Mouse (Mus musculus) limb, embryonic 14.5 days (tissue): ENCODE data around the gene Rad21l. TPM values are rescaled to one million over a fixed set of nuclear protein-coding genes. Genes with fewer than 3 reads are reported as not detected.

Experiments
- ATAC-seq: fragments of 200-750 bp; cut with Nextera tagmentation; 2 replicates; pipeline ENCODE4 v1.8.0; 2017; ENCODE audit warnings: low read depth, moderate number of reproducible peaks, moderate TSS enrichment; ENCODE audit not compliant: low FRiP score
- DNase-seq: peaks from one replicate; pipeline ENCODE4 v3.0.0-alpha.2; 2015; ENCODE audit warnings: low spot score
- H3K27ac ChIP-seq: fragments of 300-500 bp; sonication (generic); replicated peaks from 2 replicates; pipeline ENCODE4 v1.5.1; 2014; ENCODE audit warnings: low read depth, mild to moderate bottlenecking, low read length, moderate library complexity, mixed read lengths
- H3K27me3 ChIP-seq: fragments of 300-500 bp; sonication (generic); 2 replicates; pipeline ENCODE4 v1.6.1; 2014; ENCODE audit warnings: low read length, mixed read lengths; ENCODE audit not compliant: control insufficient read depth, insufficient read depth
- H3K36me3 ChIP-seq: fragments of 300-500 bp; sonication (generic); 2 replicates; pipeline ENCODE4 v1.6.1; 2014; ENCODE audit warnings: mild to moderate bottlenecking, low read length, moderate library complexity, mixed read lengths; ENCODE audit not compliant: control insufficient read depth, insufficient read depth
- H3K4me1 ChIP-seq: fragments of 300-500 bp; sonication (generic); 2 replicates; pipeline ENCODE4 v1.6.1; 2014; ENCODE audit warnings: antibody characterized with exemption, low read length, mixed read lengths; ENCODE audit not compliant: control insufficient read depth, insufficient read depth
- H3K4me2 ChIP-seq: fragments of 300-500 bp; sonication (generic); replicated peaks from 2 replicates; pipeline ENCODE4 v1.6.1; 2014; ENCODE audit warnings: low read depth, mild to moderate bottlenecking, low read length, moderate library complexity; ENCODE audit not compliant: severe bottlenecking
- H3K4me3 ChIP-seq: fragments of 300-500 bp; sonication (generic); replicated peaks from 2 replicates; pipeline ENCODE4 v1.5.1; 2014; ENCODE audit warnings: low read length
- H3K9ac ChIP-seq: fragments of 300-500 bp; sonication (generic); 2 replicates; pipeline ENCODE4 v1.6.1; 2014; ENCODE audit warnings: mild to moderate bottlenecking, low read depth, low read length, moderate library complexity; ENCODE audit not compliant: severe bottlenecking
- H3K9me3 ChIP-seq: fragments of 300-500 bp; sonication (generic); 2 replicates; pipeline ENCODE4 v1.6.1; 2016; ENCODE audit warnings: low read length; ENCODE audit not compliant: control insufficient read depth
- POLR2A ChIP-seq: fragments of 200-500 bp; IDR thresholded peaks from 2 replicates; pipeline ENCODE4 v1.8.0; 2012; ENCODE audit warnings: inconsistent platforms, mild to moderate bottlenecking, moderate library complexity, borderline replicate concordance; ENCODE audit not compliant: insufficient read depth, insufficient read length; ENCODE audit errors: extremely low read depth
- WGBS: fragments of 180-500 bp; shearing (Covaris S2); extraction: QIAGEN DNeasy Blood & Tissue Kit; methylation state at CpG from one replicate; pipeline ENCODE4 v1.1.7; 2014; 5-methylcytosine and 5-hydroxymethylcytosine counted together
- polyA plus RNA-seq, 2 experiments: library from polyadenylated mRNA; depleted of rRNA in 1 of 2; stranded (reverse) in 1 of 2; unstranded in 1 of 2; fragments of >200 nt; fragmentation: Nextera tagmentation in 1 of 2; extraction: Ambion mirVana in 1 of 2; gene quantifications; 2 replicates each; pipeline versions ENCODE4 v1.2.1 to v1.2.3; 2012 to 2014

The Rad21l gene
- polyA plus RNA-seq, 2 experiments = not detected

DNA sequence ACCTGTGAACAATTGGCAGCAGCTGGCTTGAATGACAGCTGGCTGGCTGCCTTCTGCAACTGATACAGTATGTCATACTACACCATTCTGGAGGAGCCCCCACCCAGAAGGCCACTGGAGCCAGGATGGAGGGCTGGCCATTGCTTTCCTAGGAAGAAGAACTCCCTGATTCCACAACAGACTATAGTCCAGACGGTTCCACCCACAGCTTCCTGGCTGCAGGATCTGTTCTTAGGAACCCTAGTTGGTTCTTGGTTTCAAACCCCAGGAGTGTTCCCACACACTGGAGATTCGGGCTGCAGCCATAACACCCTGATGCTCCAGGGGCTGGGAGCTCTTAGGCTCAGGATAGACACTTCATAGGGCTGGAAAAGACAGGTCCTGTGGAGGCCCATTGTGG is 70.3 kb downstream of the Rad21l start:
- Histone ChIP-seq H3K36me3 (no peaks in the 10 kb centered on the region), H3K4me1 (0 out of 2 replicates have a peak, but pooled peaks cover under 1% of the 10 kb centered on the region), H3K9ac (no peak overlapping the region), H3K27ac (no peak overlapping the region), H3K9me3 (no peaks in the 10 kb centered on the region), H3K27me3 (no peaks in the 10 kb centered on the region), H3K4me3 (no peak overlapping the region), H3K4me2 (no peak overlapping the region)
- DNase-seq (no peak), ATAC-seq (no peak)
- 71% methylated on average over 2 of the region's 2 CpGs for WGBS
- TF ChIP-seq POLR2A = no peak

Other genes starting within 250 kb of the Rad21l start
- gene 4921509C19Rik, start 192.4 kb downstream of the Rad21l start, polyA plus RNA-seq (2012; rRNA removed) = not detected in 2 replicates
- not detected in 2 replicates for gene 4921509C19Rik, start 192.4 kb downstream of the Rad21l start, polyA plus RNA-seq (2014; fragmentation: Nextera tagmentation; extraction: Ambion mirVana)
- 176 and 219 TPM in 2 replicates for gene Nsfl1c, start 174.4 kb downstream of the Rad21l start, polyA plus RNA-seq (2012; rRNA removed)
- gene Nsfl1c, start 174.4 kb downstream of the Rad21l start, polyA plus RNA-seq (2014; fragmentation: Nextera tagmentation; extraction: Ambion mirVana) = 224 and 238 TPM in 2 replicates
- gene Fkbp1a, start 126.0 kb downstream of the Rad21l start, polyA plus RNA-seq (2012; rRNA removed) = 200 and 213 TPM in 2 replicates
- gene Fkbp1a, start 126.0 kb downstream of the Rad21l start, polyA plus RNA-seq (2014; fragmentation: Nextera tagmentation; extraction: Ambion mirVana) = 562 and 583 TPM in 2 replicates
- gene Sdcbp2, start 95.9 kb downstream of the Rad21l start, polyA plus RNA-seq (2012; rRNA removed) = 1.6 and 1.7 TPM in 2 replicates
- gene Sdcbp2, start 95.9 kb downstream of the Rad21l start, polyA plus RNA-seq (2014; fragmentation: Nextera tagmentation; extraction: Ambion mirVana) = 2.0 and 2.4 TPM in 2 replicates
- 1.5 and 1.6 TPM in 2 replicates for gene Snph, start 35.9 kb downstream of the Rad21l start, polyA plus RNA-seq (2012; rRNA removed)
- 0.41 and 0.62 TPM in 2 replicates for gene Snph, start 35.9 kb downstream of the Rad21l start, polyA plus RNA-seq (2014; fragmentation: Nextera tagmentation; extraction: Ambion mirVana)
- gene Tmem74b, start 33.5 kb upstream of the Rad21l start, polyA plus RNA-seq (2012; rRNA removed) = 2.7 and 3.5 TPM in 2 replicates
- 2.2 and 2.5 TPM in 2 replicates for gene Tmem74b, start 33.5 kb upstream of the Rad21l start, polyA plus RNA-seq (2014; fragmentation: Nextera tagmentation; extraction: Ambion mirVana)
- gene Psmf1, start 75.7 kb upstream of the Rad21l start, polyA plus RNA-seq (2012; rRNA removed) = 36.0 and 47.5 TPM in 2 replicates
- gene Psmf1, start 75.7 kb upstream of the Rad21l start, polyA plus RNA-seq (2014; fragmentation: Nextera tagmentation; extraction: Ambion mirVana) = 46.4 and 53.8 TPM in 2 replicates
- 0.65 and 1.4 TPM in 2 replicates for gene Rspo4, start 174.4 kb upstream of the Rad21l start, polyA plus RNA-seq (2012; rRNA removed)
- 0.83 and 1.3 TPM in 2 replicates for gene Rspo4, start 174.4 kb upstream of the Rad21l start, polyA plus RNA-seq (2014; fragmentation: Nextera tagmentation; extraction: Ambion mirVana)
- 0.53 and 0.59 TPM in 2 replicates for gene Angpt4, start 242.7 kb upstream of the Rad21l start, polyA plus RNA-seq (2012; rRNA removed)
- gene Angpt4, start 242.7 kb upstream of the Rad21l start, polyA plus RNA-seq (2014; fragmentation: Nextera tagmentation; extraction: Ambion mirVana) = 0.28 and 0.36 TPM in 2 replicates